Mouse (Mus musculus): ENCODE data around the gene Rab34. TPM values are rescaled to one million over a fixed set of nuclear protein-coding genes. Genes with fewer than 3 reads are reported as not detected.

Rab34 gene
- total and polyA plus RNA-seq, 3 experiments: 0.17 to 1.4 (median 0.50) TPM

GRCm38 (mm10) chr11:78179438-78179999, 8.7 kb upstream of the Rab34 start:
- H3K9me3 ChIP-seq (replicated peaks; ENCODE audit: low read length): no peaks in the 10 kb centered on the region
- peaks cover 13 to 57% of the 10 kb centered on the region in 2 experiments for H3K4me1 ChIP-seq (ENCODE audit: control insufficient read depth in 1 of 2, insufficient read depth in 2 of 2)
- H3K36me3 ChIP-seq (replicated peaks in 1 of 2; ENCODE audit: control insufficient read depth in 1 of 2, insufficient read depth in 1 of 2, low read length in 1 of 2): peaks cover 26 to 40% of the 10 kb centered on the region in 2 experiments
- peak overlapping the region; percentile 29 for H3K9ac ChIP-seq (ENCODE audit: insufficient read depth, low read depth)
- H3K27ac ChIP-seq (ENCODE audit: insufficient read depth, low read depth): peak overlapping the region; percentile 94; the same call in 1 of the 2 replicates
- DNase-seq (ENCODE audit: extremely low read depth): no peak
- H3K79me2 ChIP-seq (replicated peaks; ENCODE audit: control insufficient read depth, extremely low read depth, insufficient read depth, poor library complexity, severe bottlenecking): peaks cover 38% of the 10 kb centered on the region
- peak overlapping the region; percentile 59 for H3K4me2 ChIP-seq (ENCODE audit: insufficient read depth, low read depth, poor library complexity, severe bottlenecking)
- in situ Hi-C loops (cut with MboI; ENCODE audit: low pct_ligation_motif_present, low pct_unique_long_range_greater_than_20kb, low sequenced_read_pairs) (loop anchor here (5.0 to 10.0 kb wide), 3 partner anchors 122 to 352 kb away; no protein-coding TSS in a partner anchor), dilution Hi-C loops (cut with MboI; ENCODE audit: extremely low pct_ligation_motif_present, extremely low pct_unique_long_range_greater_than_20kb, low sequenced_read_pairs) (no loop called here)
- no peaks in the 10 kb centered on the region for H3K27me3 ChIP-seq (replicated peaks)
- peak overlapping the region; percentile 53 to 72 (median 65) for H3K4me3 ChIP-seq (replicated peaks in 1 of 3; ENCODE audit: low read depth in 2 of 3, low read length in 2 of 3, poor library complexity in 1 of 3)
- TF ChIP-seq TBP (conservative IDR thresholded peaks at IDR 0.05; ENCODE audit: low read depth, low read length) (0 out of 2 replicates have a peak, but pooled peaks have one; percentile 53), CHD2 (IDR thresholded peaks at IDR 0.05; ENCODE audit: low read length) (no peak; the same call in 1 of the 2 replicates), TCF12 (IDR thresholded peaks at IDR 0.05; ENCODE audit: low read depth, low read length) (0 out of 2 replicates have a peak, but pooled peaks have one; percentile 8), JUN (IDR thresholded peaks at IDR 0.05; ENCODE audit: insufficient read depth, low read depth, low read length) (no peak), USF1 (IDR thresholded peaks at IDR 0.05; ENCODE audit: low read depth, low read length) (no peak), ZC3H11A (IDR thresholded peaks at IDR 0.05; ENCODE audit: low read depth, low read length) (no peak), POLR2A (IDR thresholded peaks at IDR 0.05; ENCODE audit: low read depth, low read length) (peak; percentile 18; the same call in 1 of the 2 replicates), CTCF (conservative IDR thresholded peaks at IDR 0.05 in 1 of 2, IDR thresholded peaks at IDR 0.05 in 1 of 2; ENCODE audit: low read depth in 2 of 2, low read length in 2 of 2) (no peak), ELF1 (IDR thresholded peaks at IDR 0.05; ENCODE audit: low read depth, low read length) (no peak), CHD1 (IDR thresholded peaks at IDR 0.05; ENCODE audit: low read depth, low read length) (no peak), NELFE (IDR thresholded peaks at IDR 0.05; ENCODE audit: low read depth, low read length) (0 out of 2 replicates have a peak, but pooled peaks have one; percentile 16), MAX (IDR thresholded peaks at IDR 0.05; ENCODE audit: low read length) (peak; percentile 46; the same call in 1 of the 2 replicates), RCOR1 (conservative IDR thresholded peaks at IDR 0.05; ENCODE audit: low read depth, low read length) (no peak), KAT2A (IDR thresholded peaks at IDR 0.05; ENCODE audit: insufficient replicate concordance, low read length) (0 out of 2 replicates have a peak, but pooled peaks have one; percentile 38), MAFK (IDR thresholded peaks at IDR 0.05; ENCODE audit: insufficient replicate concordance, low read length) (0 out of 2 replicates have a peak, but pooled peaks have one; percentile 9), NRF1 (IDR thresholded peaks at IDR 0.05; ENCODE audit: low read depth, low read length) (no peak), HCFC1 (IDR thresholded peaks at IDR 0.05; ENCODE audit: low read depth, low read length) (no peak; the same call in 1 of the 2 replicates), ETS1 (conservative IDR thresholded peaks at IDR 0.05; ENCODE audit: low read depth, low read length) (no peak), RAD21 (IDR thresholded peaks at IDR 0.05; ENCODE audit: low read depth, low read length) (no peak), SIN3A (IDR thresholded peaks at IDR 0.05; ENCODE audit: low read length) (peak; percentile 57; the same call in 1 of the 2 replicates), IRF4 (IDR thresholded peaks at IDR 0.05; ENCODE audit: low read depth, low read length) (no peak), MXI1 (IDR thresholded peaks at IDR 0.05; ENCODE audit: low read depth, low read length) (no peak), ZMIZ1 (IDR thresholded peaks at IDR 0.05; ENCODE audit: low read depth, low read length) (no peak; the same call in 1 of the 2 replicates), JUND (conservative IDR thresholded peaks at IDR 0.05; ENCODE audit: low read depth, low read length) (0 out of 2 replicates have a peak, but pooled peaks have one; percentile 16), UBTF (IDR thresholded peaks at IDR 0.05; ENCODE audit: low read depth, low read length) (no peak), GABPA (IDR thresholded peaks at IDR 0.05; ENCODE audit: insufficient replicate concordance, low read depth, low read length) (no peak), USF2 (conservative IDR thresholded peaks at IDR 0.05; ENCODE audit: low read depth, low read length) (no peak; the same call in none of the 2 replicates), E2F4 (IDR thresholded peaks at IDR 0.05; ENCODE audit: insufficient replicate concordance, low read depth, low read length) (0 out of 2 replicates have a peak, but pooled peaks have one; percentile 19), MEF2A (IDR thresholded peaks at IDR 0.05; ENCODE audit: borderline replicate concordance, low read depth, low read length) (no peak), MAZ (IDR thresholded peaks at IDR 0.05; ENCODE audit: low read depth, low read length) (no peak), BHLHE40 (IDR thresholded peaks at IDR 0.05; ENCODE audit: low read depth, low read length) (no peak), PAX5 (IDR thresholded peaks at IDR 0.05; ENCODE audit: low read length) (no peak), EP300 (IDR thresholded peaks at IDR 0.05; ENCODE audit: low read length) (peak; percentile 38; the same call in 1 of the 2 replicates), ZNF384 (IDR thresholded peaks at IDR 0.05; ENCODE audit: low read depth, low read length) (no peak), SMC3 (IDR thresholded peaks at IDR 0.05; ENCODE audit: low read depth, low read length) (peak; percentile 1; the same call in 1 of the 2 replicates), ZKSCAN1 (IDR thresholded peaks at IDR 0.05; ENCODE audit: borderline replicate concordance, low read depth, low read length) (no peak), POLR2AphosphoS2 (IDR thresholded peaks at IDR 0.05; ENCODE audit: low read depth, low read length) (no peak; the same call in 1 of the 2 replicates), MYC (IDR thresholded peaks at IDR 0.05; ENCODE audit: low read depth, low read length) (no peak)
